Mouse (Mus musculus): ENCODE results near the gene Gcgr.

DNA sequence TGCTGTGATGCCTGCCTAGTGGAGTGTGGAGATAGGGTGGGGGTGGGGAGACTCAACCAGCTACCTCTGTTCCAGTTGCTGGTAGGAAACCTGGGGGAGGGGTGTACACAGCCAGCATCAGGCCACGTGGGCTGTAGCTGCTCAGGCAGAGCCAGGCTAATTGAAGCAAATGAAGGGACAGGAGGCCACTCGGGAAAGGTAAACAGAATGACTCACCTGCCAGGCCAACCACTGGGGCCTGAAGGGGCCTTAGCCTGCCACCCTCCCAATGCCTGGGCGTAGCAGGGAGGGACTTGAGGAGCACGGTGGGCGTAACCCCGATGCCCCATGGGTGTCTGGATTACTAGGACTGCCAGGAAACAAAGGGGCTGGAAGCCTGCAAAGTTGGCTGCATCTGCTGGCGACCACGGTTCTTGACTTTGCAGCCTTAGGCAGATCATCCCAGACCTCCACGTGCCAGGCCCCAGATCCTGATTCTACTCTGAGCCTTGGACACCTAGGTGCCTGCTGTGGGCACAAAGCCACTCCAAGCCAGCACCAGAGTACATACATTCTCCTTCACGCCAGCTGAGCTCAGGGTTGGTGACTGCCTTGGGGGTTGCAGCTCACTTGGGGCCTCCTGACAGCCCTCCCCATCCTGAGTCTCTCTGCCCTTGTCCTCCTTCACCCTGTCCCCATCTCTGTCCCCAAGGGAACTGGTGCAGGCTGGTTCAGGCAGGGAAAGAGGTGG is 9.0 kb downstream of the Gcgr start:
- no peak for TF ChIP-seq MAFK (IDR thresholded peaks at IDR 0.05; ENCODE audit: insufficient read depth, low read depth, low read length)
- TF ChIP-seq ZNF384 (IDR thresholded peaks at IDR 0.05; ENCODE audit: low read depth, low read length): no peak
